Mouse (Mus musculus) adrenal gland, postnatal 25 days (tissue): ENCODE data around the gene Rnf34. TPM values are rescaled to one million over a fixed set of nuclear protein-coding genes. Genes with fewer than 3 reads are reported as not detected.

ENCODE experiments used
- DNase-seq: peaks from one replicate; pipeline ENCODE4 v3.0.0; 2021; ENCODE audit warnings: mixed read lengths
- long read RNA-seq: library from polyadenylated mRNA; stranded (forward); transcript quantifications from one replicate; pipeline ENCODE4 v2.0.0, GENCODE M21; 2021
- total RNA-seq: library from RNA; stranded (reverse); gene quantifications from 2 replicates; pipeline ENCODE4 v1.2.3, GENCODE M21; 2021

Rnf34 gene
- 20.8 and 37.1 TPM in 2 replicates for total RNA-seq
- long read RNA-seq, full-length matches to known transcripts: 38 of 44 reads
- long read RNA-seq, partial matches to known transcripts: 3 of 44 reads
- long read RNA-seq, other reads (novel, unspliced or antisense): 3 of 44 reads

DNA sequence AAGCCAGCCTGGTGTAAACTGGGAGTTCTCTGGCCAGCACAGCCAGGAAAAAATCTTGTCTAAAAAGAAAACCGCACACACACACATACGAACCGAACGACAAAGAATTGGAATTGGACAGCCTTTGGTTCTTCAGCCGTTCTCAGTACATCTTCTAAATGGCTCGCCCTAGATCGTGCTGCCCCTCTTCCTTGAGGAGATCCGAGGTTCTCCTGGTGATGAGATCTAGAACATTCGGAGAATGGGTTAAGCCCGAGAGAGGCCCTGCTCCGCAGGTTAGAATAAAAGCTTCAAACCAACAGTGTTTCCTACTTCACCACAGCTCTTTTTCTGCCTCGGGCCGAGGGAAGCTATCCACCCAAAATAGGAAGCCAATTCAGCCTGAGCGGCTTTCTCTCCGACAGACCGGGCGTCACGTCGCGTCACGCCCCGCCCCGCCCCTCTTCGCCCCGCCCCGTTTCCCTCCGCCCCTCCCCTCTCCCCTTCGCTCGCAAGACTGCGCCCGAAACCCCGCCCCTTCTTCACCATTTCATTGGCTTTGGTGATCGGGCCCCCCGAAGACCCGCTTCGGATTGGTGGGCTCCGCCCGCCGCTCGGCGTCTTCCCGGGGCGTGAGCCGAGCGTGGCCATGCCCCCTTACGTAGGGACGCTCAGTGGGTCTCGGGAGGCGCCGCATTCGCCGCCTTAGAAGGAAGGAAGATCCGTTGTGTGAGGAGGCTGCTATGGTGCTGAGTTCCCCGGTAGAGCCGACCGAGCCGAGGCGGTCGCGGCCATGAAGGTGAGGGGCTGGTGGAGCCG, at the start of gene Rnf34:
Rnf34 (plus strand) TSS at position 528 of the 798 bp plus-strand sequence.
- DNase-seq: peak; percentile 97

DNA sequence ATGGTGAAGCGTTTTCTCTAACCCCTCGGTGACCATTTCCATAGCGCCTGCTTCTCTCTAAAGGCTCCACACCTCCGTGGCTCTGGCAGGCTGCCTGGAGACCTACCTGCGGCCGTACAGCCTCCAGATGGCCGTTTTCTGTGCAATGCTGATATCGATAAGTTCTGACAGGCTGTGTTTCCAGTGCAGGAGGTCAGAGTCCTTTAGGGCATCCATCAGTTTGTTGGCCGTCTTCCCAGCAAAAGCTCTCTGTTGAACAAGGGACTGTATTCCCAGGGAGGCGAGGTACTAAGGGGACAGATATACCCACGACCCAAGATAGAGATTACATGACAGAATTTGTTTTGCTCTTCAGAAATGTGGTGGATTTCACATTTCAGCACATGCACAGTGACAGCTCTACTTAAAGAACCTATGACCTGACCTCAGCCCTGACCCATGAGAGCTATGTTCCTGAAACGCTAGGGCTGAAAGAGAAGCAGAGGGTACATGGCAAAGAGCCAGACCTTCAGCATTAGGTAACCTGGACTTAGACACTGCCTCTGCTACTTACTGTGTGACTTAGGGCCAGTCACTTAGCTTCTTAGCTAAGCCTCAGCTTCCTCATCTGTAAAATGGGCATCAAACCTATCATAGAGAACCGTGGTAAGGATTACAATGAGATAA, 49.4 kb upstream of the Rnf34 start:
- DNase-seq: peak; percentile 12

DNA sequence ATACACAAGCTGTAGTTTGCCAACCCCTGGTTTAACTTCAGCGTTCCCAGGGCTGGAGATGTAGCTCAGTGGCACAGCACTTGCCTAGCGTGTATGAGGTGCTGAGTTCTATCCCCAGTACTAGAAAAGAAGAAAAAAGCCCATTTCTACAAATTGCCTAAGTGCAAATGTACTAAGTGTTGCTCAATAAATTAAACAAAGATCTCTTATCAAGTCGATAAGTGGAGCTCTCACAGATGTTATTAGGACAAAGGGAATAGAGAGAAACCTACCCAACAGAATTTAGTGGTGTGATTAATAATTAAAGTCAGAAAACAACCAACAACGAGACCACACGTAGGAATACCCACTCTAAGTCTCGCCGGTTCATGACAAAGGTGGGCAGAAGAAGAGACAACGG, 48.2 kb upstream of the Rnf34 start:
- DNase-seq: no peak

DNA sequence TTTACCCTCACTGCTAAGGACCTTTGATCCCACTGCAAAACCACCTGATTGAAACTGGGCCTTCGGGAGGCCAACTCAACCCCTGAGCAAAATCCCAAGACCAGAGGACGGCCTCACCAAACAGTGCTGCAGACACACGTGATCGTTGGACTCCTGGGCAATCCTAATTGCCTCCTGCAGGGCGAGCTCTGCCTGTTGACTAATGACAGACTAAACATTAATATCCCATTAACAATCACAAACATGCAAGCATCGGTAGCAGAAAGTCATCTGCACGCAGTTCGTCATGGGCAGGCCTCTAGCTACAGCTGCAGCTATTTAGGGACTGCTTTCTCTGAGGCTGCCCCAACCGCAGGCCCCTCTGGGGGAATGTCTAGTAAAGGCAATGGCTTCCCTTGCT, 47.1 kb upstream of the Rnf34 start:
- DNase-seq: no peak

DNA sequence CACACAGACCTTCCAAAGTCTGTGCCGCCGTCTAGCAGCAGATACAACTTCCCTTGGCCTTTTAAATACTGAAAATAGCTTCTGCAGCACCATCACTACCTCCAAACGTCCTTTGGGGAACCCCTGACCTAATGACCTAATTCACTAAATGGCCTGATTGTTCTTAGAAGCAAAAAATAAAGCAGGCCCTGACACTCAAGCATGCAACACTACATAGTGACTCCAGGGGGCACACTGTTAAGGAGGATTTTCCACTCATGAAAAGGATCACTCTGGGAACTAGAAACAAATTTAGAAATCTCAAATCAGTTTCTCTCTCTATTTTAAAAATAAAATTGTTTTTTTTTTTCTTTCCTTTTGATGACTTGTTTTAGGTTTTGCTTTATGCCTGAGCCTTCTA, 44.3 kb upstream of the Rnf34 start:
- DNase-seq: no peak

DNA sequence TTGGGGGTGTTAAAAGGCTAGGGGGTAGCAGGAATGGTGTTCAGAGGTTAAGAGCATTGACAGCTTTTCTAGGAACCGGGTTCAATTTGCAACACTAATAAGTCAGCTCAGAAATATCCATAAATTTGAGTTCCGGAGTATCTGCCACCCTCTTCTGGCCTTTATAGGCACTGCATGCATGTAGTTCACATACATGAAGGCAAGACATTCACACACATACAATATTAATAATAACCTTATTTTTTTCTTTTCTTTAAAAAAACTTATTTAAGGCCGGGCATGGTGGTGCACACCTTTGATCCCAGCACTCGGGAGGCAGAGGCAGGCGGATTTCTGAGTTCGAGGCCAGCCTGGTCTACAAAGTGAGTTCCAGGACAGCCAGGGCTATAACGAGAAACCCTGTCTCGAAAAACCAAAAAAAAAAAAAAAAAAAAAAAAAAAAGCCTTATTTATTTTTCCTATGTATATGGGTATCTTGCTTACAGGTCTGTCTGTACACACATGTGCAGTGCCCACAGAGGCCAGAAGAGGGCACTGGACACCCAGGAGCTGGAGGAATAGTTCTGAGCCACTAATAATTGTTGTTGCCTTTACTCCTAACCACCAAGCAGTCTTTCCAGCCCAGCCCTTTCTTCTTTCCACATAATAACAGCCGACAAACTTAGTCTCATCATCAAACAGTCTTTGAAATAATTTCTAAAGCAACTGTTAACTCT, 38.3 kb upstream of the Rnf34 start:
- DNase-seq: peak; percentile 73

DNA sequence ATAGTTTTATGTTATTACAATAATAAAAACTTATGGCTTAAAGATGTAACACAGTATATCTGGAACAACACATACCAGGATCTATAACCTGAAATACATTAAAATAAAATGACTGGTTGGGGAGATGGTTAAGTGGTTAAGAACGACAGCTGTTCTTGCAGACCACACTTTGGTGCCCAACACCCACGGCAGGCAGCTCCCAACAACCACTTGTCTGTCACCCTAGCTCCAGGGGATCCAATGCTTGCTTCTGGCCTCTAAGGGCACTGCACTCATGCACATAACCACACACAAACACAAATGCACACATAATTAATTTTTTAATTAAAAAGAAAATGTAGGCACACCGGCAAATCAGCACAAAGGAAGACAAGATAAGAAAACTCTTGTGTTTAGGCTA, 37.1 kb upstream of the Rnf34 start:
- no peak for DNase-seq

DNA sequence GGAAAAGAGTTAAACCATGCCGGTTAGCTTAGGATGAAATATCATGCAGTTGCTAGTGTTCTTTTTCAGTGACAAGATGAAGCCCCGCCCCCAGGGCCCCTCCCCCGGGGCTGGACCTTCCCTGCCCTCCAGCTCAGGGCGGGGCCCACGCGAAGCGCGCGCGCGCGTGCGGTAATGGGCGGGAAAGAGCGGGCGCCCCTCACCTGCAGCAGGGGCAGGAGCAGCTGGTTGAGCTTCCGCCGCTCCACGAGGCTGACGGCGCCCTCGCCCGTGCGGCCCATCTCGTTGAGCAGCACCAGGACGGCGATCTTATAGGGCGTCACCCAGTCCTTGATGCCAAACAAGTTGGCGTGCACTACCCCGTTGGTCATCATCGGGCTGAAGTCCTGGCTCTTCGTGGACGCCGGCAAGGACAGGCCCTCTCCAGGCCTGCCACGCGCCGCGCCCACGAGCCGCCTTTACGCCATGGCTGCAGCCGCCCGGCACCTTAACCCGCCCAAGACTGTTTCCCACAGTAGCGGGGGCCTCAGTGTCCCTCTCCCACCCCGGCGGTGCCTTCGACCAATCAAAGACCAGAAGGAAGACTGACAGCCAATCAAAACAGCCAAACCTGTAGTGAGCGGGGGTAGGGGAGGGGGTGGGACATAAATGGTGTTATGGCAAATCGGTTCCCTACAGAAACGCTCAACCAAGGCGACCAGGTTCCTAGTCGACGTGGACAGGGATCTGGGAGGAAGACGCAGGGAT, 28.9 kb upstream of the Rnf34 start, which contains the start of gene Anapc5:
Anapc5 (minus strand) TSS at position 563 of the 747 bp plus-strand sequence.
- peak; percentile 92 for DNase-seq

DNA sequence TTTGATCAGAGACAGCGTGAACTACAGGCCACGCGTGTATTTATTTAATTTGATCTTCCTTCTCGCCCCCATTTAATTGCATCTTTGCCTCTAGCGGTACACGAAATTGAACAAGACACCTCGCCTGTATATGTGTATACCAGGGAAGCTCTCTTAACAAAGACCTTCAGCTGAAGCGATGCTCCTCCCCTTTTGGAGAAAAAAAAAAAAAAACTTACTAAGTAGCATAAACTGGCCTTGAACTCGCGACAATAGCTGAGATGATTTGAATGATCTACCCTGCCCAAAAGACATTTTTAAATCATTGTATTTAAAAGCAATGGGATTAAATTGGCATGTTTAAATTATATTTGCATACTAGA, 28.3 kb upstream of the Rnf34 start:
- DNase-seq: no peak

DNA sequence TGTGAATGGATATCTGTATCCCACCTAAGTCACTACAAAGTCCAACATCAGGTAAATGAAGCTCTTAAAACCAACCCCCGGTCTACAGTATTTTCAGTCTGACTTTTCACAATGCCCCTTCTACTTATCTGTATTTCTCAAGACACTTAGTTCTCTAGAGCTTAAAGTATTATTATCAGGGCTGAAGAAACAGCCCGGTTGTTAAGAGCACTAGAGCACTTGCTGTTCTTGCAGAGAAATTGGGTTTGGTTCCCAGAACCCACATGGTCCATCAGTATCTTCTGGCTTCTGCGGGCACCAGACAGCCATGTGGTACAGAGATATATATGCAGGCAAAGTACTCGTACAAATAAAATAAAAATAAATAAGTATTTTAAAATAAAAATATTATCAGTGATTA, 27.4 kb upstream of the Rnf34 start:
- no peak for DNase-seq

DNA sequence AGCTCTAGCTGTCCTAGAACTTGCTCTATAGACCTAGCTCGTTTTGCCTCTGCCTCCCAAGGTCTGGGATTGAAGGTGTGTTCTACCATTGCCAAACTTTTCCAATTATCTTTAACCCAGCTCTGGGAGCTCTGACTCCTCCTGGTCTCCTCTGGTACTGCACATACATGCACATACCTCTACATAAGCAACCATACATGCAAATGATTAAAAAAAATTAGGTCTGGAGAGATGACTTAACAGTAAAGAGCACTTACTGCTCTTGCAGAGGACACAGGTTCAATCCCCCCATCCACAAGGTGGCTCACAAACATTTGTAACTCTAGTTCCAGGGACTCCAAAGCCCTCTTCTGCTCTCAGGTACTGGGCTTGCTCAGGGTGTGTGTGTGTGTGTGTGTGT, 25.9 kb upstream of the Rnf34 start:
- DNase-seq: no peak

DNA sequence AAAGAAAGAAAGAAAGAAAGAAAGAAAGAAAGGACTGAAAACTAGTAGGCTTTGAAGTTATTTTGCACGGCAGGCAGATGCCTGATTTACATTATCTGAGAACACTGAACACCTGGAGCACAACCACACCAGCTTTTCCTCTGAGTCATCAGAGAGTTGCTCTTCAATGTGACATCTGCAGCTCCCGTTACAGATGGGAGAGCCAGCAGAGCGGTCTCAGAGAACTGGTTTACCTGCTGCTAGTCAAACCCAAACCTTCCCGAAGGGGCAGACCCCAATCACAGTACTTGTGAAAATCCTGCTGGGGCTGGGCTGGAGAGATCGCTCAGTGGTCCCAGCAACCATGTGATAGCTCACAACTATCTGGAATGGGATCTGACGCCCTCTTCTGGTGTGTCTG, 25.4 kb upstream of the Rnf34 start:
- no peak for DNase-seq

DNA sequence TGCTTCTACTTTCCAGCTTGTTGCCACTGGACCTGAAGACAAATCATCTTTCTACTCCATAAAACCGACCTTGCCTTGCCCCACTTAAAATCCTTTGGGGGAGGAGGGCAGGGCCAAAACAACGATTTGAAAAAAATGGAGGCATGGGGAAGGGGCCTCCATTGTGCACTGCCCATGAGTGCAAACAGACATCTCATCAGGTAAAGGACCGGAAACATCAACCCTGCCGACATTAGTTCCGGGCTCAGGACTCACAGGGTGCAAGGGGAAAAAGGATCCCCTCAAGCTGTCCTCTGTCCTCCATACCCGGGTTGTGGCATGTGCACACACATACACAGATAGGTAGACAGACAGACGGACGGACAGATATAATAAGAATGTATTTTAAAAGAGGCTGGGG, 24.7 kb upstream of the Rnf34 start:
- no peak for DNase-seq

DNA sequence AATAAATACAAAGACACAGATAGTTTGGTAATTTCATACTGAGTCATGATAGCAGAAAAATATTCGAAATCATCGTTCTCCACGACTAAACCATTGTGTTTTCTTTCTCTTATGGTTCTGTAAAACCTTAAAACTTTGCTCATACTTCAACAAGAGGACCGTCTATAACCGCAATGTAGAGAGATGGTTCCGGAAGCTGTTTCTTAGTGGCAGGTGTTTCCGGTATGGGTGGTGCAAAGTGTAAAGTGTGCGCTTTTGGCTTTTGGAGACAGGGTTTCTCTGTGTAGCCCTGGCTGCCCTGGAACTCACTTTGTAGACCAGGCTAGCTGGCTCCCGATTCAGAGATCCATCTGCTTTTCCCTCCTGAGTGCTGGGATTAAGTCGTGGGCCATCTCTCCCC, 17.3 kb upstream of the Rnf34 start:
- DNase-seq: no peak

DNA sequence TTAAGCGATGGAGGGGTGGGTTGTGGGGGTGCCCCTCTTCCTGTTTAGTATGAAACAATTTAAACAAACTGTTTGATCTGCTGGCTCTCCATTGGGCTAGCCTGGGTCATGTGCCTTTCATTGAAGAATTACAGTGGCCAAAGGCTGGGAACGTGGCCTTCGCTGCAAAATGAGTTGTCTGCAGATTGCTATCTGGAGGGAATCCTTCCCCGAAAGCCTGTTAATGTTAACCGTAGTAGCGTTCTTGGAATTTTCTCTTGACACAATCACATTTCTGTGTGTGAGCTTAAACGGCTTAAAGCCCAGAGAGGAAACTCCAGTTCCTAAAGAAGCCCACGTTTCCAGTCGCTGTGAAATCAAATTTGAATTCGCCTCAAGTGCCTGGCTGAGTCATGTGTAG, 16.9 kb upstream of the Rnf34 start:
- no peak for DNase-seq

DNA sequence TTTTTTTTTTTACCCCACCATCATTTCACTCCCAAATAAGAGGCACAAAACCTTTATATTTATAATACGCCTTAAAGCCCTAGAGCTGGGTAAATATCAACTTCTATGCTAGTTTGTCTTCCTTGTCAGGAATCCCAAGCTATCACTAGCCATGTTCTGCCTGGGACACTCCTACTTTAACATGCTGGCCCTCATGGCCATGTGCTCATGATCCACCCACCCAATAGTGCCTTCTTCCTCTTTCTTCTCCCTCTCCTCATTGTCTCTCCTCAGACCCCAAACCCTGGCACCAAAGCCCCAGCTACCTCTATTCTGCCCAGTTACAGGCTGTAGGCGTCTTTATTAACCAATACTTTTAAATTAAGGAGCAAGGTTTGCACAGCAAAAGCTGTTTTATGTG, 8.7 kb upstream of the Rnf34 start:
- DNase-seq: no peak

DNA sequence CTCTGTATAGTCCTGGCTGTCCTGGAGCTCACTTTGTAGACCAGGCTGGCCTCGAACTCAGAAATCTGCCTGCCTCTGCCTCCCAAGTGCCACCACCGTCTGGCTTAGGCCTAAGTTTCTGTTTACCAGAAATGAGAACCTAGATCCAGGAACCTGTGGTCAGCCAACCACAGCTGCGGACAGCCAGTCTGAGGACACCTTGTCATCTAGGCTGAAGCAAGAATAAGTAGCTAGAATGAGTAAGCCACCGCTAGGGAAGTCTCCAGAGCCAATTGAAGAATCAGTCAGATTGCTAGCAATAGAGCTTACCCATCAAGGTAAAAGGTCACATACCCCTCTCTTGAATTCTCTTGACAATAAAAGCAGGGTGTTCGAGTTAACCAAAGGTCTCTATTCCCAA, 6.0 kb upstream of the Rnf34 start:
- no peak for DNase-seq

DNA sequence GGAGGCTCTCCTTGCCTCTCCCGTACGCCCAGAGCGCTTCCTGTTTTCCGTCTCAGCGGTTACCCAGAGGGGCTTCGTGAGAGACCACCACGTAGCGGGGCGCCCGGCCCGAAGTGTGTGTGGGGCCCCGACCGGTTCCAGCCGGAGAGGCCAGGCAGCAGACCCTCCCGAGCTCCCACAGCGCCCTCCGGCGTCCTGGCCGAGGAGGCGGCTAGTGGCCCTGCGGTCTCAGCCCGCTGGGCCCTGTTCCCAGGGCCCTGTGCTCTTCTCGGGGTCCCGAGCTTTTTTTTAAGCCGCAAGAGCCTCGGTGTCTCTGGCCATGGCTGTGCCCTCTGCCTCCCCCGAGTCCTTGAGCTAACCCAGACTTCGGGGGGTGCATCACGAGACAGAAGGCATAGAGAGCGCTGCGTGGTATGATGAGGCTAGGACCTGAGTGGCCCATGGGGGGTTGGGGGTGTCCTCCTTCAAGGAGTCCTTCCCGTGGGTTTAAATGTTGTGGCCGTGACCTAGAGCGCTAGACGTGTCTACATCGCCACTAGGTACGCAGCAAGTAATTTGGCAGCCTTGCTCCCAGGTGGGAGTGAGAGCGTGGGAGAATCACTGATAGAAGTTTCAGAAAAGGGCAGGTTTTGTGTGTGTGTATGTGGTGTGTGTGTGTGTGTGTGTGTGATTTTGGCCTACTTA, 613 bp downstream of the Rnf34 start:
- DNase-seq: peak; percentile 57

DNA sequence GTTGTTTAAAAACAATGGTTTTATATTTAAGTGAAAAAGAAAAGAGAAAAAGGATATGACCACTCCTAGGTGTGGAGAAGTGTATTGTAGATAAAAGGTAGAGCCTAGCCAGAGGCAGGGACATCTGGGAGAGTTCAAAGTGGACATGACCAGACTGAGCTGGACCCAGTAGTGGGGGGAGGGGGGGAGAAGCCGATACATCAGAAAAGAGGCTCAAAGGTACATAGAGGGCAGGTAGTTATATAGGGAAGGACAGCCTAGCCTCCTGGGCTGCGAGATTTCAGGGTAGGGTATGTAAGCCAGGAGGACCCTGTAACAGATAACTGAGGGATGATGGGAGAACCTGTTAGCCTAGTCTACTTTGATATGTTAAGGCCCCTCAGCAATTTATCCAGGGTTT, 2.8 kb downstream of the Rnf34 start:
- no peak for DNase-seq

DNA sequence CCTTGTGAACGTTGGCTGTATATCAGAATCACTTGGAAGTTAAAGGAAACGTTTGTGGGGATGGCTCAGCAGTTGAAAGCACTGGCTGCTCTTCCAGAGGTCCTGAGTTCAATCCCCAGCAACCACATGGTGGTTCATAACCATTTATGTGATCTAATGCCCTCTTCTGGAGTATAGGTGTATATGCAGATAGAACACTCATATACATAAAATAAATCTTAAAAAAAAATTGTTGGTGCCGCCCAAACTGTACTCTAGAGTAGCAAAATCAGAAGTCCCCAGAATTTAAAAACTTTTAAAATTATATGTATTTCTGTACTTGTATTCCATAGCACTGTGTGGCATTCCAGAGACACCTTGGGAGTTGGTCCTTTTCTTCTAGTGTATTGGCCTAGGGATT, 6.0 kb downstream of the Rnf34 start:
- no peak for DNase-seq

DNA sequence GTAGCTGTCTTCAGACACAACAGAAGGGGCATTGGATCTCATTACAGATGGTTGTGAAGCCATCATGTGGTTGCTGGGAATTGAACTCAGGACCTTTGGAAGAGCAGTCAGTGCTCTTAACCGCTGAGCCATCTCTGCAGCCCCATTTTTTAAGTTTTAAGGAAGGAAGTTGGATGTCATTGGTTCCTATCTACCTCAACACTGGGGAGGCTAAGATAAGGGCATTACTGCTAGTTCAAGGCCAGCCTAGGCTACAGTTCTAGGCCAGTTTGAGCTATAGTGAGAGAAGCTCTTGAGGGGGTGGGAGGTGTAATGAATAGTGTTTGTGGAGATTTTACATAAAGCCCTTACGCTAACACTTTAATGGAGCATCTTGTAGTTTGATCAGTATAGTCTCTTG, 13.2 kb downstream of the Rnf34 start:
- DNase-seq: no peak

DNA sequence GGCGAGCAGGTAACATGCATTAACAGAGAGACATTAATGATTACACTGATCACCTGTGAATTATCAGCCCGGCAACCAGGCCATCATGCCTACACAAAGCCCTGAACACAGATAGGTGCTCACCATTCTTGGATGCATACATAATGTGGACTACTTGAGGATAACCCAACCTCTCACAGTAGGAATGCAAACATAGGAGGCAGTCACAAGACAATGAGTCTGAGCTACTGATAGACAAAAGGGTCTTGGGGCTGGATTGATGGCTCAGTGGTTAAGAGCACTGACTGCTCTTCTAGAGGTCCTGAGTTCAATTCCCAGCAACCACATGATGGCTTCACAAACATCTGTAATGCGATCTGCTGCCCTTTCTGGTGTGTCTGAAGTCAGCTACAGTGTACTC, 22.8 kb downstream of the Rnf34 start:
- DNase-seq: no peak
